ENCODE assay signal across 11 mouse cellular contexts in genomic region chr14:122382281-122382680, GRCm38 (mm10).
"Had no signal": no experiment of that assay in that cellular context is flagged by ENCODE, and none has a peak within 500 bp of the region (broad histone marks: within the 10 kb centered on the region; RNA-seq: fewer than 3 reads in every experiment).

No protein-coding gene starts in this region.

- DNase-seq: kidney, postnatal 10 days; kidney, postnatal 4 days; lung, adult 18-20 months; right cerebral cortex, adult 18-20 months; thymus, postnatal 4 days had no signal

- H3K4me3 ChIP-seq: layer of hippocampus, adult 2 months; limb, embryonic 13.5 days; myocyte; neural tube, embryonic 15.5 days had no signal

- H3K9me3 ChIP-seq: limb, embryonic 13.5 days; neural tube, embryonic 15.5 days had no signal

- H3K36me3 ChIP-seq: limb, embryonic 13.5 days; neural tube, embryonic 15.5 days had no signal

- H3K4me2 ChIP-seq: limb, embryonic 13.5 days; neural tube, embryonic 15.5 days had no signal

- H3K27ac ChIP-seq: layer of hippocampus, adult 2 months; limb, embryonic 13.5 days; liver, embryonic 14.5 days; neural tube, embryonic 15.5 days; stomach, postnatal 0 days had no signal

- H3K9ac ChIP-seq: limb, embryonic 13.5 days; liver, embryonic 14.5 days; neural tube, embryonic 15.5 days had no signal
